Mouse (Mus musculus) natural killer cell, adult 2 months (primary cell): Measurements from ENCODE around the gene Stk35.

Experiments used
- DNase-seq, 2 experiments: peaks; one replicate each; pipeline ENCODE4 v3.0.0; 2022; ENCODE audit warnings: low spot score in 2 of 2

Gene Stk35

DNA sequence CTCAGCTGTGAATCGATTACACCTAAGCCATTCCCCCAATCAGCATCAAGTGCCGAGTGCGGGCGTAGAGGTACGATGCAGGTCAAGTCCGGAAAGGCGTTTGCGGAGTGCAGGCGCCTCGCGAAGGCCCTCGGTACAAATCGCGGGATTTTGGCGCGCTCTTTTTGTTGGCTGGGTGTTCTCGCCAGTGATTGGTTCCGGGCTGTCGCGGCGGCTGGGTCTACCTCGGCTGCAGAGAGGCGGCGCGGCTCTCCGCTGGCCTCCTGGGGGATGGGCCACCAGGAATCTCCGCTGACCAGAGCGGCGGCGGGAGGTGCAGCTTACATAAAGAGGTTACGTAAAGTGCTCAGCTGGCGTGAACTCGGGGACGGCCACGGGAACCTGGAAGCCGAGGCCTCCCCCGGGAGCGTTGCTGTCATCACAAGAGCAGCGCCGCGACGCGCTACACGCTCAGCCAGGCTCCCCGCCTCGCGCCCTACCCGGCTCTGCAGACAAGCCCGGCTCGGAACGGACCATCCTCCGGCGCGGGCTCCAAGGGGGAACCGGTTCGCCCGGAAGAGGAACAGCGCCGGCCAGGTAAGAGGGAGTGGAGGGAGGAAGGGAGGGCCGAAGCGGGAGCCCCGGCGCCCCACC is at the start of gene Stk35:
TSS of gene Stk35 (plus strand) at position 247 of the 633 bp plus-strand sequence.
- peak; percentile 59 to 66 for DNase-seq

DNA sequence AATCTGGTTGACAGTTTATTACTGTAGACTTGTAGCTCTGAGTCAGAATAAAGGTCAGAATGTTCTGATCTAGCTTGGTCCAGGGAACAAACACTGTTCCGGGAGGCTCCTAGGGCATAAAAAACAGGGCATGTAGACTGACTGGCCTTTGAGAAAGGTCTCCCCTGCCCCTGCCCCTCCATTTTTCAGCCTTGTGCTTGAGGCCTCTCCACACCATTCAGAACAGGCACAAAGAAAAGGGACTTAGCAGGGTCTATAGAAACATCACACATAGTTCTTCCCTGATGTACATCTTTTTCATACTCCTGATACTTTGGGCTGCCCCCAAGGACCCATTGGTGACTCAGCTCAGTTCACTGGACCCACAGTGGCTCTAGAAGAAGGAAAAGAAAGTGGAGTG is 18.3 kb upstream of the Stk35 start:
- DNase-seq: no peak

DNA sequence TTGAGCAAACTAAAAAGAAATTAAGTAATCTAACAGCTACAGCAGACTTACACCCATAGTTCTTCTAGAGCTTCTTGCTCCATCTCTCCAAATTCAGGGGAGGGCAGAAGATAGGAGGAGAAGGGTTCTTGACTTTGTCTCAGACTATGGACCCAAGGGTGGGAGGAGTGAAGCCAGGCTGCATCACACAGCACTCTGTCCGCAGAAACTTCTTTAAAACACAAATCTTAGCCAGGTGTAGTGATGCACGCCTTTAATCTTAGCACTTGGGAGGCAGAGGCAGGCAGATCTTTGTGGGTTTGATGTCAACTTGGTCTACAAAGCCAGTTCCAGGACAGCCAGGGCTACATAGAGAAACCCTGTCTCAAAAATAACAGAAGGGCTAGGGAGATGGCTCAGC is 3.8 kb upstream of the Stk35 start:
- DNase-seq: no peak

DNA sequence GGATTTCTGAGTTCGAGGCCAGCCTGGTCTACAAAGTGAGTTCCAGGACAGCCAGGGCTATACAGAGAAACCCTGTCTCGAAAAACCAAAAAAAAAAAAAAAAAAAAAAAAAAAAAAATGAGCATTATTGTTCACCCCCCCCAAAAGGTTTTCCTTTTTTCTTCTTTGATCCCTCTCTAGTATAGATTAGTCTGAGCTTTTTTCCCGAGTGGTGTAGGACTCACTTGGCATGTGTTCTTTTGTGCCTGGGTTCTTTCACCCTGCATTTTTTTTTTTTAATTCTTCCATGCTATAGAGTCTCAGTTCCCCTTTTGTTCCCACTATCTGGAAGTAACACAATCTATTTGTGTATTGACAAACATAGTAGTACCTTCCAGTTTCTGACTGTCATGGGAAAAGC is 2.6 kb upstream of the Stk35 start:
- no peak for DNase-seq

DNA sequence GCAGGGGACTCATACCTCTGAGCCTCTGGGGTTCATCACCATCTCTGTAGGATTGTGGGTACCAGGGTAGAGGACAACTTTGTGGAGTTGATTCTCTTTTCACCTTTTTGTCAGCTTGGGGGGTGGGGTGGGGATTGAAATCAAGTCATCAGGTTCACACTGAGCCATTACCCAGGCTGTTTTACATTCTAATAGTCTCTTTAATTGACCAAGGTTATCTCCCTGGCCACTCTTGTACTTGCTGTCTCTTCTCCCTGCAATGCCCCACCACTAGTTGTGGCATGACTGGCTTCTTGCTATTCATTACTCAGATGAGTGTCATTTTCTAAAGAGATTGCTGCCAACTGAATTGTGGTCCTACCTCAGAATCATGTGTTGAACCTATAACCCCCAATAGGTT is 1.9 kb upstream of the Stk35 start:
- DNase-seq: no peak

DNA sequence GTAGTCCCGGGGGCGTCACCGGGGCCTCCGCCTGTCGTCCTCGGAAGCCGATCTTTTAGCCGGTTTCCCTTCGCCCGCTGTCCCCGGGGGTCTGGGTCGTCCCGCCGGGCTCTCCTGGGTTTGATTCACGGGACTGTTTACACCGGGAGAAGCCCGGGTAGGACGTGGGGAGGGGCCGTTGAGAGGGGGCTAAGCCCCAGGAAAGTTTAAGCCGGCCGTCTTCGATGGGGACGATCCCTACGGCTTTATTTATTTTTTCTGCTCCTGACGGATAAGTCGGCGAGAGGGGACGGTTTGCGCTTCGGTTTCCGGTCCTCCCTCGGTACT is 550 bp downstream of the Stk35 start:
- no peak for DNase-seq

DNA sequence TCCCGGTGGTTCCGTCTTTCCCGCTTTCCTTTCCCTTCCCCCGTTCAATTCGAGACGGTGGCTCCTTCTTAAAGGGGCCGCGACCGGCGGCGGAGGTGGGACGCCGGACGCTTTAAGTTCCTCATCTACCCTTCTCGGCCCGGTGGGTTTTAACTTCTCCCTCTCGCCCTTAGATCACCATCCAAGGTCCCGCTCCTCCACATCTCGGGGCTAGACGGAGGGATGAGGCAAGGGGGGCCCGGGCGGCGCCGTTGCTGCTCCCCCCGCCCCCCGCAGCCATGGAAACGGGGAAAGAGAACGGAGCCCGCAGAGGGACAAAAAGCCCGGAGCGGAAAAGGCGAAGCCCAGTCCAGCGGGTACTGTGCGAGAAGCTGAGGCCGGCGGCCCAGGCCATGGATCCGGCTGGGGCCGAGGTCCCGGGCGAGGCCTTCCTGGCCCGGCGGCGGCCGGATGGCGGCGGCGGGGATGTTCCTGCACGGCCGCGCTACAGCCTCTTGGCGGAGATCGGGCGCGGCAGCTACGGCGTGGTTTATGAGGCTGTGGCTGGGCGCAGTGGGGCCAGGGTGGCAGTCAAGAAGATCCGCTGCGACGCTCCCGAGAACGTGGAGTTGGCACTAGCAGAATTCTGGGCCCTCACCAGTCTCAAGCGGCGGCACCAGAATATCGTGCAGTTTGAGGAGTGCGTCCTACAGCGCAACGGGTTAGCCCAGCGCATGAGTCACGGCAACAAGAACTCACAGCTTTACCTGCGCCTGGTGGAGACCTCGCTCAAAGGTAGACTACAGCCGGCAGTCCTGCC is 1.1 kb downstream of the Stk35 start:
- DNase-seq: peak; percentile 74 to 80

DNA sequence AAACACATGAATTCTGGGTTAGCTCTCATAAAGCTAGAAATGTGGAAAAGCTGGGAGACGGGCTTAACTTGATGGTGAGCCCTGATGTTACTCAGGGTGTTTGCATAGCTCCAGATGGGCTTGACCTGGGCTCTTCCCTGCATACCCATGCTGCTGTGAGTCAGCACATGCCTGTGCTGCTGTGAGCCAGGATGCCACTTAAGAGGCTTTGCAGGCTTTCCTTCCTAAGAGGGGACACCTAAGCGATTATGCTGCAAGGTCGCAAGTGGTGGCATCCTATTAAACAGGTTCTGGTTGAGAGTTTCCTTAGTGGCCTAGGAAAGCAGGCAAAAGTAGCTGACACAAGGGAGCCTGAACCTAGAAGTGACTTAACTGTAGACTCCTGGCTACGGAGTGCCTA is 5.2 kb downstream of the Stk35 start:
- no peak for DNase-seq

DNA sequence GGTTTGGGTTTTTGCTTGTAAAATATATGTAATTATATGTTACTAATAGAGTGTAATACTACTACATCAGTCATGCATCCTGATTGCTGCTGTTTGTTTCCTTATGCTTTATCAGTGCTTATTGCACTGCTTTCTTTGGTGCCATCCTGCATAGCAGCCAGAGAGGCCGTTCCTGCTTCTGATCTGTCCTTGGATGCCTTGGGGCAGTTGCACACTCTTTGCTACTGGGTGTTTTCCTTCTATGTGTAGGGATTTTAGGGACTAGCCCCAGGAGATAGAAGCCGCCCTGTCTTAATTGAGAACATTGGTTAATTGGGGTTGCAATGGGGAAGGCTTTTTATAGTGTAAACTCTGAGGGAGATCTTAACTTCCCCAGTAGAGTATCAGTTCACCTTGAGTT is 6.2 kb downstream of the Stk35 start:
- no peak for DNase-seq

DNA sequence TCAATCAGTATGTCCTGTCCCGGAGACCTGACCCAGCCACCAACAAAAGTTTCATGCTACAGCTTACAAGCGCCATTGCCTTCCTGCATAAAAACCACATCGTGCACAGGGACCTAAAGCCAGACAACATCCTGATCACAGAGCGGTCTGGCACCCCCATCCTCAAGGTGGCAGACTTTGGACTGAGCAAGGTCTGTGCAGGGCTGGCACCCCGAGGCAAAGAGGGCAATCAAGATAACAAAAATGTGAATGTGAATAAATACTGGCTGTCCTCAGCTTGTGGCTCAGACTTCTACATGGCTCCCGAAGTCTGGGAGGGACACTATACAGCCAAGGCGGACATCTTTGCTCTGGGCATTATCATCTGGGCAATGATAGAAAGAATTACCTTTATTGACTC is 10.2 kb downstream of the Stk35 start:
- no peak for DNase-seq

DNA sequence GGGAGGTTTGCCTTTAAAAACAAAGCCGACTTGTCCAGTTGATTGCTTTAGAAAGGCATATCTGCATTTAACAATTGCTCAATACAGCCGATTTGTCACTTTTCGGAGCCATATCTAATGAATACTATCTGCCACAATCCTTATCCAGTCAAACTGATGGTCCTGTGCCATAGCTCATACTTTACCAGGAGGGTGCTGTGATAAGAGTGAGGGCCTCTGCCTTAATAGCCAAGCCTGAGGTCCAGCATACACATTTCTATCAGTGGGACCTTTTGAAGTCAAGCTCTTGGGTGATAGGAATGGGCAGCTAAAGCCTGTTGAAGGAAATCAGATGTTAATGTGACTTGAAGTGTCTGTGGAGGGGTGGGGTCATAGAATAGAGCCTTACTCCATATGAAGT is 13.7 kb downstream of the Stk35 start:
- no peak for DNase-seq

DNA sequence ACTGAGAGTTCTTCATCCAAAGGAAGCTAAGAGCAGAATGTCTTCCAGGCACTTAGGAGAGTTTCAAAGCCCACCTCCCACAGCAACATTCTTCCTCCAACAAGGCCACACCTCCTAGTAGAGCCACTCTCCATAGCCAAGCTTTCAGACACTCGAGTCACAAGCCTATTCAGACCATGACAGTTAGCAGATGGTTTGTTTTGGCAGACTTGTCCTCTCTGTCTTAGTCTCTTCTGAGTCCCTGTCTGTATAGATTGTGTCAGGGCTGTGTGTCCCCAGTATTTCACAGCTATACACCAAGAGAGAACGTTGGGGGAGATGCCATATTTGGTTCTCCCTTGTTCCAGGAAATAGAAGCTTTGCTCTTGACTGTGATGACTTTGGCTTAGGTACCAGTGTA is 14.8 kb downstream of the Stk35 start:
- DNase-seq: no peak

DNA sequence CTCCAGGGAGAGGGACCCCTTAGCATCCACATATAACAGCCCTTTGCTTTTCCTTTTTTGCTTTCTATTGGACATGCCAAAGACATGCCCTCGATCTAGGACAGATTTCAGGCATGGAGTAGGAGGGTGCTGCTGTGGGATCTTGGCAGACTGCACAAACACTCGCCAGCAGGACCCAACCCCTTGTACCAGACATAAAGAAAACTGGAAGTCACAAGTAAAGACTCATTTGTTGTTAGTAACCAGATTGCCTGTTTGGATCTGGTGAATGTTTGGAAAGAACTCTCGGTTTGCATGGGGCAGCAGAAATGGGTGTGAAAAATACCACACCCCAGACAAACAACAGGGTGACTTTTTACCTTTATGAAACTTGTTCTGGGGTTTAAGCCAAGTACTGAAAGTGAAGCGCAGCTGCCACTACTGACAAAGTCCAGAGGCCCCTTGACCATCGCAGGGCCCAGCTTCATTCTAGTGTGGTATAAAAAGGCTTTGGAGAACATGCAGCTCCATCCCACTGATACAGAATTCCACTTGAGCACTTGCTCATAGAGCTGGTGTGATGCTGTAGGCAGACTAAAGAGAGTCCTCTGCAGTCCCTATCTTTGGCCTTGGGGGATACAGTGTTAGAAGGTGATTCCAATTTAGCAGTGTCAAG is 17.4 kb downstream of the Stk35 start:
- DNase-seq: no peak

DNA sequence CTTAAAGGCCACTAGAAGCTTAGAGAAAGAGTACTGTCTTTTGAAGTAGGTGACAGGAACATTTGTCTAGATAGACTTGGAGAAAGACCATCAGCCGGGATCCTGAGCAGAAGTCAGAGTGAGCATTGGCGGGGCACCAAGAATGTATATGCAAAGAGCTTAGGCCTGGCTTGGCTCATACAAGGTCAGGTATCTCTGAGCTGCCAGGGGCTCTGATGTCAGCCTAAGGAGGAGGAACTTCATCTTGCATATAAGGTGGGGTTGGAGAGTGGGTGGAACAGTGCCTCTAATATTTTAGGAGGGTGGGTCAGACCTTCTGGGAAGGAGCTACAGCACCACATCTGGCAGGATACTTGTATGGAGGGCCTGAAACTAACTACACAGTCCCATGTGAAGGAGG is 18.6 kb downstream of the Stk35 start:
- no peak for DNase-seq

DNA sequence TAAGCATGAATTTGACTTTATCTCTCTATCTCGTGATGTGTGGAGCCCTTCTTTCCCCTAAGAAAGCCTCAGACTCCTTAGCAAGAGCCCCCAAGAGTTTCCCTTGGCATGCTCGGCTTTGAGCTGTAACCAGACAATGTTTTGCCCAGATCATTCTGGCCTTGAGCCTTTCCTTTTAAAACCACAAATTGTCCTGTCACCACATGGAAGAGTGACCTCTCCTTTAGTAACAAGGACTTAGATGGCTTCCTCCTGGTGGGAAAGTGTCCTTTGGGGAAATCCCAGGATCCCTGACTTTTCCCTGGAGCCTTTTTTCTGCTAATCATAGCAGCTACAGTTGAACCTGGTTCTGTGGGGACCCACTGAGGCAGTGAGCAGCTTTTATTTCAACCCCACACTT is 19.2 kb downstream of the Stk35 start:
- DNase-seq: no peak

DNA sequence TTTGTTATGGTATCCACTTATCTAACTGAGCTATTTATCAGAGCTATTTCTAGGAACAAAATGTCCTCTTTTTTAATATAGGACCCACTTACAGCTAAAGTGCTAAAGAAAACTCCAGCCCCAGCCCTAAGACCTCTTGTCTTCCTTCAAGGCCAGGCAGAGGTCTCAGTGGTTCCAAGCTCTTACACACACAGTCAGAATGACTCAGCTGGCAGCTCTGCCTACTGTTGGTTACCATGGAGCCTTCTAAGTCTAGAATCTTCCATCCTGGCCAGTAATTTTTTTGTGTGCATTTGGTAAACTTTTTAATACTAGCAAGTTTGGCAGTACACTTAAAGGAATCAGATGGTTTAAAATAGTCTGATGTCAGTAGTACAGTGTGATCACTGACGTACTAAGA is 19.6 kb downstream of the Stk35 start:
- no peak for DNase-seq

DNA sequence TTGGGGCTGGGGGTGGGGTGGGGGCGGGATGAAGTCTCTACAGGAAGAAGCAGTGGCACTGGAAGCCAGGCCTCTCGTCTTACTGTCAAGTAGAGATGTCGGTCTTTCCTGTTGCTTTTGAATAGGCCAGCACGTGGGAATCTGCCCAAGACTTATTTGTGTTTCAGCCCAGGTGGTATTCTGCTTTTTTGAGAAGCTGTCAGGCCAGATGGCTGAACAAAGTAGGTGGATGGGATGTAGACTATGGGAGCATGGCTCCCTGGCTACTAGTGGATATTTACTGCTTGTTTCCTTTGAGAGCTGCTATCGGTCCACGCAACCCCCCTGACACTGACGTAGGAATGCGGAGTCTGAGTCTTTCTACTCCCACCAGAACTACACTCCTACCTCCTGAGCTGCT is 20.7 kb downstream of the Stk35 start:
- no peak for DNase-seq

DNA sequence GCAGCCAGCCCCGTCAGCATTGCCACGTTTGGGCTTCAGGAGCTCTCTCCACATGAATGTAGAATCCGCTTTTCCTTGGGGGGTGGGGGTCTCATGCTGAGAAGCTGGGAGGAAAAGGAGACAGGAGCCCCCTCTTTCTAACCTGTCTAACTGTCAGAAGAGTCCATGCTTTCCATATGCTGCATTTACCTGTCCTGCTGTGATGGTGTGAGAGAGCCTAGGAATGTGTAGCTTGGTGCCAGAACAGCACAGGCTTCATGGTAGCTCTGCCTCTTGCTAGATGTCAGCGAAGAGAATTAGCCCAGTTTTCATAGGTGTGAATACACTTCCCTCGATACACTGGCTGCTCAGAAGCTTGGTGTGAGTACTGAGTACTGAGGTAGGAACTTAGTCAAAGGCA is 21.3 kb downstream of the Stk35 start:
- DNase-seq: no peak

DNA sequence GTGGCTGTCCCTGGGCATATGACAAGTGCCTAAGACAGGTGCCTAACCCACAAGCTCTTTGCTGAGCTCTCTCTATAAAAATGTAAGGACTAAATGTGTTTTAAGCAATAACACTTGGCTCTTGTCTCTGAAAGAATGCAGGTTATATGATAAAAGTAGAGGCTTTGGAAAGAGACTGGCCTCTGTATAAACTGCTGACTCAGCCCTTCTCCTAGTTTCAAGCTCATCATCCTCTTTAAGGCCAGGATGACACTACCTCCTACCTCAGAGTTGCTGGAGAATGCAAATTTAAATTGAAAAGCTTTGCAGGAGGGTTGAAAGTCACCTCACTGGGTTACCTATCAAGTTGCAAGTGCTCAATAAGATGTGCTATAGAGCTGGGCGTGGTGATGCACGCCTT is 23.0 kb downstream of the Stk35 start:
- DNase-seq: no peak

DNA sequence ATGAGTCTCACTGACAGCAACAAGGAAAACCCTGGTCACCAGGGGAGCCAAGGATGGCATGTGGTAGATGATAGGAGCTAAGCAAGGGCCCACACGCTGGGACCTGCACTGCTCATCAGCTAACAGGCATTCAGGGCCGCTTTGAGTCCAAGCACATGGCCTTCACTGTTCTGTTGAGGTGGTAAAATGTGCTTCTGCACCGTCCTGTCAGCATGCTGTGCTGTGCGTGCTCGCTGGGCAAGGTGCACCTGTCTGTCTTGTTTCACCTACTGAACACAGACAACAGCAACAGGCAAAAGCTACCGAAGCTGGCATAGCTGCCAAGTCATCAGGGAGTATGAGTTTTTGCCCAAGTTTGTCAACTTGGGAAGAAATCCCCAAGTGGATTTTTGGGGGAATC is 23.9 kb downstream of the Stk35 start:
- no peak for DNase-seq

DNA sequence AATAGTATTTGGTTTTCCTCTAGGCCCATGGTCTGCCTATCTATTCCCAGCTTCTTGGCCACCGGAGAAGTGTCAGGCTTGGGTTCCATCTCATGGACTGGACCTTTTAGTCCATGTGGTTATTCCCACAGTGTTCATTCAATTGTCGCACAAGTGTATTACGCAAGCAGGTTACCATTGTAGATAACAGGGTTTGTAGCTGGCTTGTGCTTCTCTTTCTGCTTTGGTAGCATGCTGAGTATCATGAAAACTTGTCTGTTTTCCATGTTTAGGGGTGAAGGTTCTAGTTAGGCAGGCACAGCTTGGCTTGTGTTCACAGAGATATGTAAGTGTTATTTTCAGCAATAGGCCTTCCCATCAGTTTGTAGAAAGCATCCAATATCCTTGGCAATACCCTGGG is 25.8 kb downstream of the Stk35 start:
- no peak for DNase-seq

DNA sequence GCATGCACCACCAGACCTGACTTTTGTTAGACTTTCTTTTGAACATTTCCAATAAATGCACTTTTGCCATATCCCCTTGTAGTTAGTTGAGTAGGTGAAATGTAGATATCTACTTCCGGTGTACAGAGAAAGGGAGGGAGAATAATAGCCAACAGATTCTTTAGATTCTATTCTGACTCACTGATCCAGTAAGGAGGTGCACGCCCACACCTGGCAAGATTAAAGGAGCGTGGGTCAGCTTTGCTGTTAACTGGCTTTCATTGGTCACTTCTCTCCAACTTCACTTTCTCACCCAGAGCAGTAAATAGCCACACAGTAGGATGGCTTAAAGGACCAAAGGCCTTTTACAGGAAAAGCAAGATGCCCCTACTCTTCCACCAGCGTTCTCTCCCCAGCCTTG is 32.7 kb downstream of the Stk35 start:
- no peak for DNase-seq

DNA sequence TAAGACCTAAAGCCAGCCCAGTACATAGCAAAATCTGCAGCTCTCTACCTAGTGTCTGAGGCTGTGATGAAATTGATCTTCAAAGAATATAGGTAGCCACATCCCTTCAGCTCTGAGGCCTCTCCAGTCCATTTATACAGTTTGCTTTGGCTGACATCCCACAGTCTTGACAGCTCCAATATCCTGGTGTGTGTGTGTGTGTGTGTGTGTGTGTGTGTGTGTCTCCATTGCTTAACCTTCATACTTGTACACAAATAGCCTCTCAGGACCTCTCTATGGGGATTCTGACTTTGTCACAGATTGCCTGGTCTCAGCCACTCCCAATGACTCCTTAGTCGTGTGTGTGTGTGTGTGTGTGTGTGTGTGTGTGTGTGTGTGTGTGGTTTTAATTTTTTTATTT is 33.9 kb downstream of the Stk35 start:
- no peak for DNase-seq
